Mouse (Mus musculus) C2C12 (cell line): ENCODE data around the gene Cpne4. TPM values are rescaled to one million over a fixed set of nuclear protein-coding genes. Genes with fewer than 3 reads are reported as not detected.

Experiments
- H3K27me3 ChIP-seq: one replicate; pipeline ENCODE4 v1.6.1; 2011; ENCODE audit not compliant: control insufficient read depth, insufficient read depth, insufficient read length
- H3K36me3 ChIP-seq: one replicate; pipeline ENCODE4 v1.6.1; 2011; ENCODE audit not compliant: control insufficient read depth, insufficient read depth
- H3K4me3 ChIP-seq: one replicate; pipeline ENCODE4 v1.5.1; 2011; ENCODE audit warnings: mild to moderate bottlenecking, control low read depth; ENCODE audit not compliant: poor library complexity, insufficient read depth, severe bottlenecking
- H3K79me2 ChIP-seq: one replicate; pipeline ENCODE4 v1.6.1; 2011; ENCODE audit not compliant: control insufficient read depth, insufficient read depth
- H3K79me3 ChIP-seq: one replicate; pipeline ENCODE4 v1.6.1; 2011; ENCODE audit warnings: low read depth, control low read depth
- H3ac ChIP-seq: one replicate; pipeline ENCODE3; 2011; ENCODE audit warnings: low read depth; ENCODE audit not compliant: control insufficient read depth, insufficient read length
- CEBPB ChIP-seq: IDR thresholded peaks from one replicate; pipeline ENCODE4 v1.6.1; 2011; ENCODE audit warnings: low read depth, mild to moderate bottlenecking, control low read depth, moderate library complexity
- CTCF ChIP-seq: IDR thresholded peaks from one replicate; pipeline ENCODE4 v1.5.1; 2011; ENCODE audit not compliant: control insufficient read depth, insufficient read depth, insufficient read length
- FOSL1 ChIP-seq: IDR thresholded peaks from one replicate; pipeline ENCODE4 v1.8.0; 2011; ENCODE audit warnings: mild to moderate bottlenecking, low read length; ENCODE audit not compliant: poor library complexity, insufficient read depth, severe bottlenecking
- MAX ChIP-seq: IDR thresholded peaks from one replicate; pipeline ENCODE4 v1.6.1; 2011; ENCODE audit warnings: mild to moderate bottlenecking, control low read depth
- MYOD1 ChIP-seq: IDR thresholded peaks from one replicate; pipeline ENCODE4 v1.6.1; 2011; ENCODE audit warnings: low read depth; ENCODE audit not compliant: control insufficient read depth, insufficient read length
- MYOG ChIP-seq: IDR thresholded peaks from one replicate; pipeline ENCODE4 v1.6.1; 2011; ENCODE audit not compliant: control insufficient read depth, insufficient read length; ENCODE audit errors: extremely low read depth
- USF1 ChIP-seq: IDR thresholded peaks from one replicate; pipeline ENCODE4 v1.6.1; 2011; ENCODE audit warnings: low read depth, mild to moderate bottlenecking, control low read depth, moderate library complexity
- polyA plus RNA-seq: library from polyadenylated mRNA; unstranded; fragments of >200 nt; fragmentation: generic; extraction: Trizol; gene quantifications from one replicate; pipeline ENCODE4 v1.2.1, GENCODE M21; 2012; ENCODE audit warnings: missing spikeins

The Cpne4 gene
- polyA plus RNA-seq, 1 experiment, result not detected

DNA sequence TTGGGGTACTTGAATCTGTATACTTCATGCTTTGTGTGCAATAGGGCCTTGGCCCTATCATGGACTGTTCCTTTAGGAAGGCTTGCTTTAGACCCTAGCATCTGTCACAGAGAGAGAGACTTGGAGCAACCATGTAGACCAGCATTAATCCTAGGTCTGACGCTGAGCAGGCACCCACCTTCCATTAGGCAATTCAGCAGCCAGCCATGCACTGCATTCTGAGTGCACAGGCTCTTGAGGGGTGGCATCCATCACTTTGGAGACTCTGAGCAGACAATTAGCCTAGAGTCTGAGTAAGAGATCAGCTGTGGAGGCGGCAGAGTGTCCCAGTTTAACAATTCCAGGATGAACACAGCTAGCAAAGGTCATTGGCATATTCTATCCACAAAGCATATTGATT, 47.9 kb downstream of the Cpne4 start:
- TF ChIP-seq CTCF, result no peak
- no peak for TF ChIP-seq MYOD1
- TF ChIP-seq MAX, result no peak
- no peak for TF ChIP-seq FOSL1
- TF ChIP-seq MYOG, result no peak
- no peak for TF ChIP-seq USF1
- TF ChIP-seq CEBPB, result no peak
- H3K27me3 ChIP-seq, result no peaks in the 10 kb centered on the region
- H3ac ChIP-seq, result no peak overlapping the region
- H3K79me2 ChIP-seq, result no peaks in the 10 kb centered on the region
- H3K36me3 ChIP-seq, result no peaks in the 10 kb centered on the region
- no peaks in the 10 kb centered on the region for H3K79me3 ChIP-seq
- H3K4me3 ChIP-seq, result no peak overlapping the region

DNA sequence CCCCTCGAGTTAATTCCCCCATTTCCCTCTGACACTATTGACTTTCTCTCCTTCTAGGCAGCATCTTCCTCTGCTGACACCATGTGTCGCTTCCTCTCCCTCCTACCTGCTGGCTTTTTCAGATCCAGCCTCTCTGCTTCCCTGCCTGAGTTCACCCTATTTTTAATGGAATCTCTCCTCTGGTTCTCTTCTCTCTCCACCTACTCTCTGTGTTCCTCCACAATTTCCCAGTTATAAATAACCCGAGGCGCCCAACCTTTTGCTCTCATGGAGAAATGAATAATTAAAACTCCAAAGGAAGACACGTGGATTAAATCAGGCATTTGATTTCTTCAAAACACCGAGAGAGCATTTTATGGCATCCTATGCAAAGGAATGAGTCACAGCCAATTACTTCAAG, 65.4 kb downstream of the Cpne4 start:
- Histone ChIP-seq H3K79me3 (no peaks in the 10 kb centered on the region), H3K36me3 (no peaks in the 10 kb centered on the region), H3K79me2 (no peaks in the 10 kb centered on the region), H3K27me3 (no peaks in the 10 kb centered on the region), H3K4me3 (no peak overlapping the region), H3ac (no peak overlapping the region)
- TF ChIP-seq USF1, result no peak
- no peak for TF ChIP-seq CTCF
- no peak for TF ChIP-seq FOSL1
- no peak for TF ChIP-seq MYOD1
- no peak for TF ChIP-seq MYOG
- no peak for TF ChIP-seq MAX
- no peak for TF ChIP-seq CEBPB

DNA sequence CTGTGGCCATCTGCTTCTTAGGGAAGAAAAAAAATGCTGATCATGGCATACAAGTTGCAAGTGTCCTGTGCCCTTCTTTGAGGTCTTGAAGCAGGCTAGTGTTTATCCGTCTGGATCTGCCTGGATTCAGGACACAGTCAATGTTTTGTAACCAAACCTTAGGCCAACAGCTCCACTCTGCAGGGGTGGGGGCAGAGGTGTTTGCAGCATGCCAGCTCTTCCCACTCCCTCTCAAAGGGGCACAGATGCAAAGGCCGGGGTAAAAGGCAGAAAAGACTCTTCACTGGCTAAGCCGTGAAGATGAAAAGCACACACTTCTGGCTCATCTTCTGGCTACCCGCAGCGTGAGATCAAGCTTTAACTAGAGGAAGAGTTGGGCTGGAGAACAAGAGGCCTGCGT, 69.6 kb downstream of the Cpne4 start:
- Histone ChIP-seq H3ac (no peak overlapping the region), H3K4me3 (no peak overlapping the region), H3K36me3 (no peaks in the 10 kb centered on the region), H3K79me3 (no peaks in the 10 kb centered on the region), H3K27me3 (no peaks in the 10 kb centered on the region), H3K79me2 (no peaks in the 10 kb centered on the region)
- TF ChIP-seq CTCF (no peak), MAX (no peak), USF1 (no peak), CEBPB (no peak), MYOD1 (no peak), FOSL1 (no peak), MYOG (no peak)

DNA sequence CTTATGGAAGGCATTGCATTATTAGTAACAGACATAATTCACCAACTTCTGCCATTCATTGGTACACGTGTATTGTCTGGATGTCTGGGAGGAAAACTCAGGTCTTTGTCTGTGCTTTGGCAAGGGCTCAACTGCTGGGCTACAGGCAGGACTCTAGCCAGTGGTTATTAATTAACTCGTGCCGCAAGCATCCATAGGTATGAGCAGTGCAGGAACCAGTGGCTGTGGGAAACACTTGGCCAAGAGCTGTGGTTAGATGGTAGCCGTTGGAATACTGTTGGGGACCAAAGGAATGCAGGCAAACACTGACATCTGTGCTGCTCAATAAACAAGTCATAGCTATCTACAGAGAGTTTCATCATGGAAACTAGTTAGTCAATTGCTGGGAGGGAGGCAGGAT, 76.5 kb downstream of the Cpne4 start:
- no peaks in the 10 kb centered on the region for H3K27me3 ChIP-seq
- H3K79me3 ChIP-seq, result no peaks in the 10 kb centered on the region
- no peaks in the 10 kb centered on the region for H3K36me3 ChIP-seq
- H3K4me3 ChIP-seq, result no peak overlapping the region
- TF ChIP-seq CTCF (no peak), MYOG (no peak), FOSL1 (no peak), USF1 (no peak), MYOD1 (no peak), CEBPB (no peak), MAX (no peak)
- no peaks in the 10 kb centered on the region for H3K79me2 ChIP-seq
- H3ac ChIP-seq, result no peak overlapping the region

DNA sequence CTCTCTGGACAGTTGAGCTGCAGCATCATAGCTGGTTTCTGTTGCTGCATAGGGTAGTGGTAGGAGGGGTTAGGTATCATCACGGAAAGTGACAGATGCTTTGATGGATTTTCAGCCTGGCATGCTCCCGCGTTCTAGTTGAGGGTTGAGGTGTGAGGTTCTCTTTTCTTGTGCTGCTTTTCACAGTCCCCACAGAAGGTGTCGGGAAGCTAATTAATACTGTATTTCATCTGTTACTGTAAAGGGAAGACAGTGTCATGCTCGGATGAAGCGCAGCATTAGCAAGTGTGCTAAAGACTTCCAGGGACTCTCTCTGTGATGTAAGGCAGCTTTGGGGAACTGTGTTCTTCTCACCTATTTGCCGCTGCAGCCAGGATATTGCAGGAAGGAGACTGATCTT, 80.7 kb downstream of the Cpne4 start:
- H3K79me2 ChIP-seq, result no peaks in the 10 kb centered on the region
- H3K36me3 ChIP-seq, result no peaks in the 10 kb centered on the region
- H3K4me3 ChIP-seq, result no peak overlapping the region
- H3K79me3 ChIP-seq, result no peaks in the 10 kb centered on the region
- TF ChIP-seq USF1, result no peak
- no peak for TF ChIP-seq MYOD1
- TF ChIP-seq CTCF, result no peak
- TF ChIP-seq MAX, result no peak
- no peak for TF ChIP-seq CEBPB
- no peak for TF ChIP-seq MYOG
- no peak for TF ChIP-seq FOSL1
- no peak overlapping the region for H3ac ChIP-seq
- H3K27me3 ChIP-seq, result no peaks in the 10 kb centered on the region

DNA sequence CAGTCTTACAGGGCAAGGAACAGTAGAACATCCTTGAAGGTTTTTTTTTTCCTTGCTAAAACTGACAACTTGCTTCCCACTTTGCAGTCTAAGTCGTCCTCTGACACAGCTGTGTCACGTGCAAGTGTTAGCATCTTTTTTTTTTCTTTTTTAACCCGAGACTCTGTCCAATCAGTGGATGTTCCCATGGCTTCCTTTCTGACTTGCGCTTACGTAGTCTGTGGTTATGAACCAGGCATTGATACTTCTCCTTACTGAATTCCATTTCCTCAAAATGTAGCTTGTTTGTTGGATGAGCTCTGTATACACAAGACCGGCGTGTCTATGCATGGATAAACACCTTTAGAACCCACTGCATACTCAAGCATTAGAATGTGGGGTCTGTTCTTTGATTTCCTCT, 82.2 kb downstream of the Cpne4 start:
- TF ChIP-seq CTCF (no peak), MYOG (no peak), FOSL1 (no peak), MYOD1 (no peak), CEBPB (no peak), MAX (no peak), USF1 (no peak)
- Histone ChIP-seq H3K79me2 (no peaks in the 10 kb centered on the region), H3K36me3 (no peaks in the 10 kb centered on the region), H3ac (no peak overlapping the region), H3K27me3 (no peaks in the 10 kb centered on the region), H3K79me3 (no peaks in the 10 kb centered on the region), H3K4me3 (no peak overlapping the region)
